Mouse (Mus musculus) forebrain, embryonic 11.5 days (tissue): ENCODE measurements around the gene Coa3. TPM values are rescaled to one million over a fixed set of nuclear protein-coding genes. Genes with fewer than 3 reads are reported as not detected.

Source experiments
- polyA plus RNA-seq: library from polyadenylated mRNA; unstranded; fragments of >200 nt; fragmentation: Nextera tagmentation; extraction: Ambion mirVana; gene quantifications from 2 replicates; pipeline ENCODE4 v1.2.1, GENCODE M21; 2014

Coa3 gene
- polyA plus RNA-seq, 1 experiment from 2014 or later, result 181 TPM

Other genes with a start within 250 kb of the Coa3 start
- 6.9 and 7.8 TPM in 2 replicates for gene Naglu, start 209.1 kb downstream of the Coa3 start, polyA plus RNA-seq
- 0.19 TPM in 1 of 2 replicates, not detected in the other for gene Hsd17b1, start 200.7 kb downstream of the Coa3 start, polyA plus RNA-seq
- gene Coasy, start 196.5 kb downstream of the Coa3 start, polyA plus RNA-seq, result 50.4 and 51.5 TPM in 2 replicates
- gene Mlx, start 191.8 kb downstream of the Coa3 start, polyA plus RNA-seq, result 41.8 and 44.3 TPM in 2 replicates
- gene Psmc3ip, start 183.7 kb downstream of the Coa3 start, polyA plus RNA-seq, result 74.1 and 79.7 TPM in 2 replicates
- 11.1 and 12.9 TPM in 2 replicates for gene Retreg3, start 159.2 kb downstream of the Coa3 start, polyA plus RNA-seq
- gene Tubg1, start 159.2 kb downstream of the Coa3 start, polyA plus RNA-seq, result 126 and 132 TPM in 2 replicates
- gene Tubg2, start 123.2 kb downstream of the Coa3 start, polyA plus RNA-seq, result 3.9 and 4.5 TPM in 2 replicates
- gene Cntnap1, start 108.6 kb downstream of the Coa3 start, polyA plus RNA-seq, result 0.35 and 0.55 TPM in 2 replicates
- 7.9 and 9.1 TPM in 2 replicates for gene Plekhh3, start 107.8 kb downstream of the Coa3 start, polyA plus RNA-seq
- gene Ccr10, start 103.7 kb downstream of the Coa3 start, polyA plus RNA-seq, result 0.17 TPM in 1 of 2 replicates, not detected in the other
- gene Ezh1, start 52.7 kb downstream of the Coa3 start, polyA plus RNA-seq, result 10.5 and 12.8 TPM in 2 replicates
- 59.4 and 64.3 TPM in 2 replicates for gene Ramp2, start 33.1 kb downstream of the Coa3 start, polyA plus RNA-seq
- 119 TPM in 2 replicates for gene Vps25, start 25.4 kb downstream of the Coa3 start, polyA plus RNA-seq
- 5.3 and 7.6 TPM in 2 replicates for gene Wnk4, start 18.5 kb downstream of the Coa3 start, polyA plus RNA-seq
- 1.3 and 2.0 TPM in 2 replicates for gene Cntd1, start 102 bp downstream of the Coa3 start, polyA plus RNA-seq
- gene Becn1, start 23.2 kb upstream of the Coa3 start, polyA plus RNA-seq, result 159 and 165 TPM in 2 replicates
- gene Psme3, start 37.1 kb upstream of the Coa3 start, polyA plus RNA-seq, result 189 and 193 TPM in 2 replicates
- gene Aoc2, start 45.9 kb upstream of the Coa3 start, polyA plus RNA-seq, result 2.8 and 3.1 TPM in 2 replicates
- not detected in 2 replicates for gene Aoc3, start 51.5 kb upstream of the Coa3 start, polyA plus RNA-seq
- not detected in 2 replicates for gene G6pc, start 88.4 kb upstream of the Coa3 start, polyA plus RNA-seq
- gene Aarsd1, start 138.5 kb upstream of the Coa3 start, polyA plus RNA-seq, result 101 and 111 TPM in 2 replicates
- 8.2 and 9.5 TPM in 2 replicates for gene Gm27029, start 145.7 kb upstream of the Coa3 start, polyA plus RNA-seq
- 22.5 and 24.5 TPM in 2 replicates for gene Rundc1, start 146.0 kb upstream of the Coa3 start, polyA plus RNA-seq
- 1.6 and 2.7 TPM in 2 replicates for gene Ptges3l, start 146.2 kb upstream of the Coa3 start, polyA plus RNA-seq
- 370 and 424 TPM in 2 replicates for gene Rpl27, start 163.2 kb upstream of the Coa3 start, polyA plus RNA-seq
- gene Ifi35, start 169.3 kb upstream of the Coa3 start, polyA plus RNA-seq, result 3.8 and 3.9 TPM in 2 replicates
- gene Rnd2, start 185.9 kb upstream of the Coa3 start, polyA plus RNA-seq, result 43.5 and 49.0 TPM in 2 replicates
- 47.0 and 51.4 TPM in 2 replicates for gene Vat1, start 187.1 kb upstream of the Coa3 start, polyA plus RNA-seq